Mouse (Mus musculus): ENCODE measurements around the gene Nkx2-5. TPM values are rescaled to one million over a fixed set of nuclear protein-coding genes. Genes with fewer than 3 reads are reported as not detected.

Gene Nkx2-5
- polyA plus RNA-seq (2014; fragmentation: Nextera tagmentation; extraction: Ambion mirVana): 0.16 TPM in 1 of 2 replicates, not detected in the other

DNA sequence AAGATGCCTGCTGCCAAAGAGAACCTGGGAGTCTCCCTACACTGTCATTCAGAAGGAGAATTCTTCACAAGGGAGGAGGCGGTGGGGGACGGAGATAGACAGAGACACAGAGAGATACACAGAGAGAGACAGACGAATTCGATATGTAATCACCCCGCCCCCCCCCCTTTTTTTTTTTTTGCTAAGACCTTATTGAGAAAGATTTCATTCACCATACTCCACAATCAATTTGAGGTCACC is at the start of gene Nkx2-5:
Gene Nkx2-5 (minus strand): TSS at position 101 of the 240 bp plus-strand sequence.
- Histone ChIP-seq H3K4me3 (ENCODE audit: low read depth, low read length) (no peak within 1 kb of the TSS), H3K27ac (replicated peaks; ENCODE audit: low read depth, low read length) (no peak within 1 kb of the TSS), H3K4me2 (ENCODE audit: low read depth, severe bottlenecking) (no peak within 1 kb of the TSS), H3K36me3 (ENCODE audit: control insufficient read depth, insufficient read depth, low read length) (no peaks in the 10 kb centered on the region), H3K9me3 (ENCODE audit: control insufficient read depth, low read length) (no peaks in the 10 kb centered on the region), H3K4me1 (ENCODE audit: control insufficient read depth, insufficient read depth, low read length) (no peaks in the 10 kb centered on the region), H3K27me3 (ENCODE audit: control insufficient read depth, insufficient read depth, low read length) (peaks cover 89% of the 10 kb centered on the region), H3K9ac (ENCODE audit: low read length) (no peak within 1 kb of the TSS)
- ATAC-seq (ENCODE audit: insufficient number of reproducible peaks, low FRiP score, low TSS enrichment, low read depth) (no peak), DNase-seq (ENCODE audit: low spot score) (no peak)
- WGBS: 0% methylated on average over 5 of the region's 5 CpGs

GRCm38 (mm10) chr17:26894342-26894741 is 49.5 kb upstream of the Nkx2-5 start:
- WGBS: 86% methylated on average over 6 of the region's 6 CpGs
- no peak overlapping the region for H3K27ac ChIP-seq (replicated peaks; ENCODE audit: low read depth, low read length)

DNA sequence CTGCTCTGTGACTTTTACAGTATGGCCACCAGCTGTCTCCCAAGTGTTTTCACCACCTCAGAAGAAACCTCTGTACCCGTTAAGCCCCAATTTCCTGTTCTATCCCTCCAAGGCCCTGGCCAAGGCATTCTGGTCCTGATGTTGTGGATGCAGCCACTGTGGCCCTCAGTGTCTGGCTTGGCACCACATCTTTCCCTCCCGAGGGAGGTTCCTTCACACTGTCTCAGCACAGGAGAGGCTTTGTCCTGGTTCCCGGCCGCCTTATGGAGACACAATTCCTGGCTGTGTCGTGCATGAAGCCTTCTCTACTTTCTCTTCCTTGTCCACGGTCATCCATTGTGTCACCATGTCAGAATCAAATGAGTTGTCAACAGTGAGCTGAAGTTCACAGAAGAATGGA is 48.7 kb upstream of the Nkx2-5 start:
- ATAC-seq (ENCODE audit: insufficient number of reproducible peaks, low FRiP score, low TSS enrichment, low read depth) (no peak), DNase-seq (ENCODE audit: low spot score) (no peak)
- H3K27me3 ChIP-seq (ENCODE audit: control insufficient read depth, insufficient read depth, low read length): no peaks in the 10 kb centered on the region
- H3K9me3 ChIP-seq (ENCODE audit: control insufficient read depth, low read length): no peaks in the 10 kb centered on the region
- H3K4me3 ChIP-seq (ENCODE audit: low read depth, low read length): no peak overlapping the region
- WGBS: 60% methylated on average over 6 of the region's 6 CpGs
- H3K27ac ChIP-seq (replicated peaks; ENCODE audit: low read depth, low read length): no peak overlapping the region
- H3K4me2 ChIP-seq (ENCODE audit: low read depth, severe bottlenecking): no peak overlapping the region
- 0 out of 2 replicates have a peak overlapping the region, but pooled peaks have one; percentile 22 for H3K9ac ChIP-seq (ENCODE audit: low read length)
- peaks cover 8% of the 10 kb centered on the region; the same call in 1 of the 2 replicates for H3K4me1 ChIP-seq (ENCODE audit: control insufficient read depth, insufficient read depth, low read length)
- H3K36me3 ChIP-seq (ENCODE audit: control insufficient read depth, insufficient read depth, low read length): no peaks in the 10 kb centered on the region

More at GRCm38 (mm10) chr17:26894342-26894741, 49.5 kb upstream of the Nkx2-5 start:
- H3K4me3 ChIP-seq (ENCODE audit: low read depth, low read length): no peak overlapping the region
- H3K4me2 ChIP-seq (ENCODE audit: low read depth, severe bottlenecking): no peak overlapping the region
- ATAC-seq (ENCODE audit: insufficient number of reproducible peaks, low FRiP score, low TSS enrichment, low read depth): no peak
- H3K4me1 ChIP-seq (ENCODE audit: control insufficient read depth, insufficient read depth, low read length): peaks cover 8% of the 10 kb centered on the region; the same call in 1 of the 2 replicates
- no peak overlapping the region for H3K9ac ChIP-seq (ENCODE audit: low read length)
- H3K9me3 ChIP-seq (ENCODE audit: control insufficient read depth, low read length): no peaks in the 10 kb centered on the region
- no peaks in the 10 kb centered on the region for H3K27me3 ChIP-seq (ENCODE audit: control insufficient read depth, insufficient read depth, low read length)
- H3K36me3 ChIP-seq (ENCODE audit: control insufficient read depth, insufficient read depth, low read length): no peaks in the 10 kb centered on the region
- no peak for DNase-seq (ENCODE audit: low spot score)

DNA sequence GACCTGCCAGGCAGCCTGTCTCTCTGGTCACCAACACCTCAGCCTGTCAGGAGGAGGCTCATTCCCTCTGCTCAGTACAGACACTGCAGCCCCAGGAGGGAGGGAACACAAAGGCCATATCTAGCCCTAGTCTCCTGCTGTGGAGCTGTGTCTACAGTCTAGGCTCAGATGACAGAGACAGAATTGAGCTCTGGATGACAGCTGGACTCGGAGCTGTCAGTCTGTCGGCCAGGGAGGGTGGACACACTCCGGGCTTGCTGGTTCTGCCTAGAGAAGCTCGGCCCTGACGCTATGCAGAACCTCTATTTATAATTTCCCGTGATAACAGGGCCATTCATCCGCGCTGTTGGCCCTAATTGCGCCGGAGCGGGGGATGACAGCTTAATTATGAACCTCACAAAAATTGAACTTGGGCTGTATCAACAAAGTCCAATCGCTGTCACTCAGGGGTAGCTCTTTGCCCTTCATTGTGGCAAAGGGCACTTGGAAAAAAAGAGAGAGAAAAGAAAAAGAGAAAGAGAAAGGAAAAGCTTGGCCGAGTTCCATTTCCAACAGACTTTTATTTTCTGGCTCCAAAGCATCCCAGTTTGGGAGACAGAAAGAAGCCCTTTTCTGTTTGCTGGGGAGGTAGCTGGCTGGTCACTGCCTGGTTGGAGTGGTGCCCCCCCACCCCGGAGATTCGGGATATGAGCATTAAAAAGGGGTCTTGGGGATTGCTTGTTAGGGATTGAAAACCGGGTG is 48.0 kb upstream of the Nkx2-5 start:
- WGBS: 57% methylated on average over 16 of the region's 16 CpGs
- no peak overlapping the region; the same call in 1 of the 2 replicates for H3K9ac ChIP-seq (ENCODE audit: low read length)
- no peaks in the 10 kb centered on the region for H3K9me3 ChIP-seq (ENCODE audit: control insufficient read depth, low read length)
- H3K27me3 ChIP-seq (ENCODE audit: control insufficient read depth, insufficient read depth, low read length): no peaks in the 10 kb centered on the region
- DNase-seq (ENCODE audit: low spot score) (no peak), ATAC-seq (ENCODE audit: insufficient number of reproducible peaks, low FRiP score, low TSS enrichment, low read depth) (0 out of 2 replicates have a peak, but pooled peaks have one; percentile 51)
- no peak overlapping the region for H3K4me2 ChIP-seq (ENCODE audit: low read depth, severe bottlenecking)
- no peak overlapping the region for H3K27ac ChIP-seq (replicated peaks; ENCODE audit: low read depth, low read length)
- no peaks in the 10 kb centered on the region for H3K36me3 ChIP-seq (ENCODE audit: control insufficient read depth, insufficient read depth, low read length)
- H3K4me1 ChIP-seq (ENCODE audit: control insufficient read depth, insufficient read depth, low read length): peaks cover 8% of the 10 kb centered on the region; the same call in 1 of the 2 replicates
- H3K4me3 ChIP-seq (ENCODE audit: low read depth, low read length): no peak overlapping the region

DNA sequence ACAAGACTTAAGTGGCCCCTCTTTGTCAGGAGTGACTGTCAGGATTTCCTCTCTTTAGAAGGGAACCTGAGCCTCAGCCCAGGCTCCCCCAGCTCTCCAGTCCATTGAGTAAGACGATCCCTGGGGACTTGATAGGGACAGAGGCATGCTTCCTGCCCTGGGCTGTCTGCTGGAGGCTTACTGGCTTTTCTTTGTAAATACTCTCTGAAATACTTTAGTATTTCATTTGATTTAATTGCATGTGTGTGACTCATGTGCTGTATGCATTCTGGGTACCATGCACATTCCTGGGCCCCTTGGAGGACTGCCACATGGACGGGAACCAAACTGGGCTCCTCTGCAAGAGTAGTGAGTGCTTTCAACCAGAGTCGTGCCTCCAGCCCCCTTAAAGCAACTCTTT is 43.1 kb upstream of the Nkx2-5 start:
- DNase-seq (ENCODE audit: low spot score) (no peak), ATAC-seq (ENCODE audit: insufficient number of reproducible peaks, low FRiP score, low TSS enrichment, low read depth) (no peak)
- no peak overlapping the region for H3K9ac ChIP-seq (ENCODE audit: low read length)
- no peaks in the 10 kb centered on the region for H3K9me3 ChIP-seq (ENCODE audit: control insufficient read depth, low read length)
- WGBS: 35% methylated on average over 3 of the region's 3 CpGs
- no peak overlapping the region for H3K4me3 ChIP-seq (ENCODE audit: low read depth, low read length)
- no peak overlapping the region for H3K4me2 ChIP-seq (ENCODE audit: low read depth, severe bottlenecking)
- no peaks in the 10 kb centered on the region for H3K36me3 ChIP-seq (ENCODE audit: control insufficient read depth, insufficient read depth, low read length)
- no peak overlapping the region for H3K27ac ChIP-seq (replicated peaks; ENCODE audit: low read depth, low read length)
- H3K27me3 ChIP-seq (ENCODE audit: control insufficient read depth, insufficient read depth, low read length): 0 out of 2 replicates have a peak, but pooled peaks cover 2% of the 10 kb centered on the region
- H3K4me1 ChIP-seq (ENCODE audit: control insufficient read depth, insufficient read depth, low read length): peaks cover 8% of the 10 kb centered on the region; the same call in 1 of the 2 replicates

DNA sequence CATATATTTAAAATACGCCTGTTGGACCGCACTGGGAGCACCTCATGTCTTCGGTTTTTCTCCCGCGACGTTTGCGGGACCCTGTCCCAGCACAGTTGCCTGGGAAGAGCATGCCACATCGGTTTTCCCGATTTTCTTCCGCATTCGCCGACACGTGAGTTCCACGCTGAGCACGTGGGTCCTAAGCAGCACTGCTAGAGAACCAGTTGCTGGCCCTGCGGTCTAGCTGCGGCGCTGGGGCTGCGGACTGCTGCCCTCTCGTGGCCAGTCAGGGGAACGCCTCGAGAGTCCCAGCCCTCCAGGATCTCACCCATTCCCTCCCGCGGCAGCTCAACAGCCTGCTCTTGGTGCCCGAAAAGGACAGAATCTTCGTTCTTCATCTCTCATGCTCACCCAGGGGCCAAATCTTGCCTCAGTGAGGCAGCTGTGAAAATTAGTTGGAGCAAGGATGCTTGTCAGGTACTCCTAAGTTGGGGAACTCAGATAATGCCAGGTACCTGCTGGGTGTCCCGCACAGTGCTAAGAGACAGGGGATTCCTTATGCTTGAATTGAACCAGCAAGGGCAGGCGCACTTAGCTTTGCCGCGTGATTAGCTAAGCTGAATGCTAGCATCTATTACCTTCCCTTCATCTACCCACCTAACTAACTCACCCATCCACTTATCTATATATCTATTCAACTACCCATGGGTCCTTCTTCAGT is 41.4 kb upstream of the Nkx2-5 start:
- Histone ChIP-seq H3K27me3 (ENCODE audit: control insufficient read depth, insufficient read depth, low read length) (0 out of 2 replicates have a peak, but pooled peaks cover 2% of the 10 kb centered on the region), H3K4me2 (ENCODE audit: low read depth, severe bottlenecking) (peak overlapping the region; percentile 46), H3K9me3 (ENCODE audit: control insufficient read depth, low read length) (no peaks in the 10 kb centered on the region), H3K9ac (ENCODE audit: low read length) (no peak overlapping the region), H3K4me1 (ENCODE audit: control insufficient read depth, insufficient read depth, low read length) (0 out of 2 replicates have a peak, but pooled peaks cover 2% of the 10 kb centered on the region), H3K4me3 (ENCODE audit: low read depth, low read length) (peak overlapping the region; percentile 14; the same call in 1 of the 2 replicates), H3K36me3 (ENCODE audit: control insufficient read depth, insufficient read depth, low read length) (no peaks in the 10 kb centered on the region), H3K27ac (replicated peaks; ENCODE audit: low read depth, low read length) (no peak overlapping the region)
- ATAC-seq (ENCODE audit: insufficient number of reproducible peaks, low FRiP score, low TSS enrichment, low read depth): peak; percentile 68; the same call in 1 of the 2 replicates
- DNase-seq (ENCODE audit: low spot score): peak; percentile 90
- 11% methylated on average over 30 of the region's 30 CpGs for WGBS

DNA sequence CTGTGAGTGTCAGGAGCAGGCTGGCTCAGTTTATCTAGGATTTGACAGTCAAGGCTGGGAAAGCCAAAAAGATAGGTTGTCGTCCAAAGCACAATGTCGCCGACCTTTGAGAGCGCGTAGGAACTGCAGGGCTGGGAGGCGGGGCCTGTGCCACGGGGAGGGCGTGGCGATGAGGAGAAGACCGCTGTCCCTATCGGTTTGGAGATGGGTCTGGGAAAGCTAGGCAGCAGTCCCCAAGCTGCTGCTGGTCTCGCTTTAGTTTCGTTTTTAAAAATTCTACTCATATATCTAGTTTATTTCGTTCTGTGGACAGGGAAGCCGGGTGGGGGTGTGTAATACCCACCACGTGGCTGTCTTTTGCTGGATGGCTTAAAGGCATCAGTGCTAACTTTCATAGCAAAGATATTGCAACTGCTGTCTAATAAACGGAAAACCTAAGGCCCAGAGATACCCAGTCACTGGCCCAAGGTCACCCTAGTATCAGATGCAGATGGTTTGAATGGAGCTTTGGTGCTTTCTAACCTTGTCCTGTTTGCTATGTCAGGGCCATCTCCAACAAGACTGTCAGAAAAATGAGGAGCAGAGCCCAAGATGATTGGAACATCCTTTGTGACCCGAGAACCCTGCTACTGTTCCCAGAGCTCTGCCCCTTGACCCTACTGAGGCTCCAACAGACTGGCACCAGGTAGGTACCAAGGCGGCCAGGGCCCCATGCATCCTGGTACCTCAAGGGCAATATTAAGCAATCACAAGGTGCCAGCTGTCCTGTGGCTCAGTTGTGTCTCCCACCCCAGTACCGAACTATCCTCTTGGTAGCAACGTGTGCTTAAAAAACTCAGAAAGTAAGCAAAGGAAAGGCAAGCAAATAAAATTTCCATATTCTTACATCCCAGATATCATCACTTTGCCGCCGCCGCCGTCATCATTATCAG is 40.5 kb upstream of the Nkx2-5 start:
- H3K4me2 ChIP-seq (ENCODE audit: low read depth, severe bottlenecking): peak overlapping the region; percentile 46
- H3K9me3 ChIP-seq (ENCODE audit: control insufficient read depth, low read length): no peaks in the 10 kb centered on the region
- DNase-seq (ENCODE audit: low spot score): peak; percentile 78
- no peak overlapping the region for H3K27ac ChIP-seq (replicated peaks; ENCODE audit: low read depth, low read length)
- H3K27me3 ChIP-seq (ENCODE audit: control insufficient read depth, insufficient read depth, low read length): 0 out of 2 replicates have a peak, but pooled peaks cover 2% of the 10 kb centered on the region
- H3K9ac ChIP-seq (ENCODE audit: low read length): no peak overlapping the region
- 23% methylated on average over 25 of the region's 25 CpGs for WGBS
- no peaks in the 10 kb centered on the region for H3K36me3 ChIP-seq (ENCODE audit: control insufficient read depth, insufficient read depth, low read length)
- H3K4me3 ChIP-seq (ENCODE audit: low read depth, low read length): peak overlapping the region; percentile 14
- H3K4me1 ChIP-seq (ENCODE audit: control insufficient read depth, insufficient read depth, low read length): 0 out of 2 replicates have a peak, but pooled peaks cover 2% of the 10 kb centered on the region
- ATAC-seq (ENCODE audit: insufficient number of reproducible peaks, low FRiP score, low TSS enrichment, low read depth): no peak

- H3K27ac ChIP-seq (replicated peaks; ENCODE audit: low read depth, low read length): no peak overlapping the region
- H3K36me3 ChIP-seq (ENCODE audit: control insufficient read depth, insufficient read depth, low read length): no peaks in the 10 kb centered on the region
- no peak overlapping the region for H3K4me3 ChIP-seq (ENCODE audit: low read depth, low read length)
- DNase-seq (ENCODE audit: low spot score) (no peak), ATAC-seq (ENCODE audit: insufficient number of reproducible peaks, low FRiP score, low TSS enrichment, low read depth) (no peak)
- H3K9me3 ChIP-seq (ENCODE audit: control insufficient read depth, low read length): no peaks in the 10 kb centered on the region
- H3K9ac ChIP-seq (ENCODE audit: low read length): no peak overlapping the region
- H3K4me1 ChIP-seq (ENCODE audit: control insufficient read depth, insufficient read depth, low read length): 0 out of 2 replicates have a peak, but pooled peaks cover 2% of the 10 kb centered on the region
- H3K27me3 ChIP-seq (ENCODE audit: control insufficient read depth, insufficient read depth, low read length): 0 out of 2 replicates have a peak, but pooled peaks cover 2% of the 10 kb centered on the region
- no peak overlapping the region for H3K4me2 ChIP-seq (ENCODE audit: low read depth, severe bottlenecking)
- WGBS: 82% methylated on average over 6 of the region's 6 CpGs
These were observed 38.8 kb upstream of the Nkx2-5 start for GRCm38 (mm10) chr17:26883585-26883984.
